Mouse (Mus musculus) small intestine, adult 2 months (tissue): ENCODE measurements around the gene Grk3.

ENCODE experiments used
- CTCF ChIP-seq: fragments of 200-500 bp; IDR thresholded peaks from 2 replicates; pipeline ENCODE4 v1.5.1; 2012; ENCODE audit warnings: low read depth, mild to moderate bottlenecking, control low read depth, inconsistent platforms, low read length, moderate library complexity, mixed read lengths; ENCODE audit not compliant: insufficient replicate concordance, insufficient read length; ENCODE audit errors: extremely low read depth
- POLR2A ChIP-seq: fragments of 200-500 bp; IDR thresholded peaks from 2 replicates; pipeline ENCODE4 v1.6.1; 2012; ENCODE audit warnings: low read depth, mild to moderate bottlenecking, control low read depth, inconsistent platforms, low read length, moderate library complexity

GRCm38 (mm10) chr5:112886687-112887491 is 128.7 kb downstream of the Grk3 start:
- no peak for TF ChIP-seq POLR2A
- TF ChIP-seq CTCF, result no peak
